Mouse (Mus musculus) heart, postnatal 36 days (tissue): ENCODE measurements at regions not wholly inside any gene's neighbourhood (a gene's known extent, or its start where the extent isn't known, plus 50 kb on each side); places are given as distances from the start of the nearest gene placed in this dataset.
"Not testable (repeated sequence)": the region's sequence is repeated elsewhere in the genome, so short reads cannot be mapped to it uniquely, and the experiment has no call there.

Experiments used
- DNase-seq, 2 experiments: peaks; one replicate each; pipeline ENCODE4 v3.0.0; 2021 to 2022
- intact Hi-C: fragments of 180-260 bp; cut with DNase I; formaldehyde crosslinking; loops from one replicate; pipeline ENCODE4 v1.15.1; 2025

- DNase-seq, intact Hi-C loops: not testable (repeated sequence)
Measured at GRCm38 (mm10) chr3:7811301-7811700, 1191.1 kb upstream of the 1700008P02Rik start.

GRCm38 (mm10) chr3:7805121-7805520, 1184.9 kb upstream of the 1700008P02Rik start:
- intact Hi-C loops: not testable (repeated sequence)

GRCm38 (mm10) chr3:7804209-7804608, 1184.0 kb upstream of the 1700008P02Rik start:
- no peak for DNase-seq
- intact Hi-C loops: no loop called here

More at GRCm38 (mm10) chr3:7805121-7805520, 1184.9 kb upstream of the 1700008P02Rik start:
- not testable (repeated sequence) for DNase-seq

- intact Hi-C loops: no loop called here
- no peak for DNase-seq
Measured at GRCm38 (mm10) chr3:7799486-7799885, 1179.2 kb upstream of the 1700008P02Rik start.

- DNase-seq: no peak
- intact Hi-C loops: no loop called here
Measured at GRCm38 (mm10) chr3:7787665-7788064, 1167.4 kb upstream of the 1700008P02Rik start.

GRCm38 (mm10) chr3:7785096-7785495, 1164.9 kb upstream of the 1700008P02Rik start:
- no peak for DNase-seq
- intact Hi-C loops: no loop called here

GRCm38 (mm10) chr3:7755445-7755844, 1135.2 kb upstream of the 1700008P02Rik start:
- peak; percentile 3 to 4 for DNase-seq
- intact Hi-C loops: no loop called here

GRCm38 (mm10) chr3:7713741-7714140, 1093.5 kb upstream of the 1700008P02Rik start:
- intact Hi-C loops: no loop called here
- DNase-seq: no peak

GRCm38 (mm10) chr3:7713130-7713529, 1092.9 kb upstream of the 1700008P02Rik start:
- intact Hi-C loops: no loop called here
- no peak for DNase-seq

GRCm38 (mm10) chr3:7712466-7712865, 1092.2 kb upstream of the 1700008P02Rik start:
- DNase-seq: no peak
- intact Hi-C loops: no loop called here

- DNase-seq: no peak
- intact Hi-C loops: no loop called here
Measured at GRCm38 (mm10) chr3:7708609-7709008, 1088.4 kb upstream of the 1700008P02Rik start.

- intact Hi-C loops: no loop called here
- DNase-seq: no peak
Measured at GRCm38 (mm10) chr3:7683536-7683935, 1063.3 kb upstream of the 1700008P02Rik start.

- DNase-seq, intact Hi-C loops: not testable (repeated sequence)
Measured at GRCm38 (mm10) chr3:7682816-7683215, 1062.6 kb upstream of the 1700008P02Rik start.

- intact Hi-C loops: no loop called here
- DNase-seq: no peak
Measured at GRCm38 (mm10) chr3:7682311-7682710, 1062.1 kb upstream of the 1700008P02Rik start.

GRCm38 (mm10) chr3:7669956-7670355, 1049.7 kb upstream of the 1700008P02Rik start:
- intact Hi-C loops: no loop called here
- no peak for DNase-seq

- DNase-seq, intact Hi-C loops: not testable (repeated sequence)
Measured at GRCm38 (mm10) chr3:7667851-7668250, 1047.6 kb upstream of the 1700008P02Rik start.

GRCm38 (mm10) chr3:7666391-7667142, 1046.3 kb upstream of the 1700008P02Rik start:
- DNase-seq, intact Hi-C loops: not testable (repeated sequence)
